ENCODE assay signal across 42 mouse cellular contexts in the genomic region with DNA sequence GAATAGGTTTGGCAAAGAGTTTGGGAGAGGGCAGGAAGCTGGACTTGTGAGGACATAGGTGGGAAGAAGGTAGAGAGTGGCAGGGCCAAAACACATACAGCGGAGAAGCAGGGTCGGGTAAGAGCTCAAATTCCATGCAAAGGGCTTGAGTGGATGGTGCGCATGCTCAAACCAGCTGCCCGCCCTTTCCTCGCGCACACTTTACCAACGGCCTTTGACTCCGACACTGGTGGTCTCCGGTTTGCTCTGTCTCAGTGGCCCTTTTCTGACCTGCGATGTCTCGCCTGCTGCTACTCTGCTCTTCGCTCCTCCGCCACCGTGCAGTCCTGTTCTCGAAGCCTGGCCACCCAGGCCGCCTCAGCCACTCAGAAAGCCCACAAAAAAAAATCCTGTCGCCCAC. TPM values are rescaled to one million over a fixed set of nuclear protein-coding genes. Genes with fewer than 3 reads are reported as not detected.
"Had no signal": no experiment of that assay in that cellular context is flagged by ENCODE, and none has a peak within 500 bp of the region (broad histone marks: within the 10 kb centered on the region; RNA-seq: fewer than 3 reads in every experiment).

A gene (plus strand): TSS at position 226 of the 400 bp plus-strand sequence.

- H3K9ac ChIP-seq: heart, embryonic 12.5 days; hindbrain, embryonic 12.5 days; hindbrain, embryonic 14.5 days; intestine, embryonic 15.5 days; limb, embryonic 12.5 days had no signal

- H3K27me3 ChIP-seq: heart, embryonic 12.5 days; hindbrain, embryonic 12.5 days; intestine, embryonic 15.5 days had no signal

- H3K4me3 ChIP-seq: gastrocnemius, adult 2 months; heart, embryonic 10.5 days; heart, embryonic 12.5 days; hindbrain, embryonic 10.5 days; hindbrain, embryonic 12.5 days; intestine, embryonic 15.5 days; limb, embryonic 10.5 days; limb, embryonic 12.5 days had no signal

- H3K36me3 ChIP-seq: heart, embryonic 10.5 days; heart, embryonic 12.5 days; hindbrain, embryonic 10.5 days; hindbrain, embryonic 12.5 days; intestine, embryonic 15.5 days; limb, embryonic 10.5 days; limb, embryonic 12.5 days had no signal

- H3K9me3 ChIP-seq: heart, embryonic 10.5 days; hindbrain, embryonic 10.5 days; hindbrain, embryonic 12.5 days; intestine, embryonic 15.5 days; limb, embryonic 10.5 days; limb, embryonic 12.5 days had no signal

- H3K27ac ChIP-seq: gastrocnemius, adult 2 months; heart, embryonic 10.5 days; hindbrain, embryonic 10.5 days; hindbrain, embryonic 12.5 days; hindbrain, embryonic 14.5 days; intestine, embryonic 15.5 days; limb, embryonic 10.5 days; limb, embryonic 12.5 days had no signal

- ATAC-seq: hindbrain, embryonic 16.5 days; inflammation-experienced regulatory T-cells, adult 6 months; intestine, embryonic 15.5 days; intestine, postnatal 0 days had no signal

- H3K4me1 ChIP-seq: heart, embryonic 10.5 days; heart, embryonic 12.5 days; hindbrain, embryonic 10.5 days; hindbrain, embryonic 12.5 days; intestine, embryonic 15.5 days; limb, embryonic 10.5 days; limb, embryonic 12.5 days had no signal

- DNase-seq: gastrocnemius, adult 2 months; gastrocnemius, postnatal 10 days; gastrocnemius, postnatal 25 days; heart, adult 18-20 months; heart, postnatal 10 days; heart, postnatal 4 days; kidney, adult 18-20 months; kidney, adult 8-10 months; kidney, postnatal 10 days; kidney, postnatal 25 days; layer of hippocampus, adult 9-11 months; layer of hippocampus, postnatal 36 days; liver had no signal

RNA-seq across cellular contexts. Expression of the gene that starts here (rescaled TPM):
- total RNA-seq: gastrocnemius, adult 2 months; gastrocnemius, postnatal 10 days; gastrocnemius, postnatal 25 days; gastrocnemius, postnatal 4 days; granulocyte monocyte progenitor cell, adult 5-6 weeks; heart, adult 18-20 months; heart, adult 8-10 months; heart, postnatal 10 days; heart, postnatal 25 days; heart, postnatal 4 days; layer of hippocampus, adult 18-20 months; layer of hippocampus, adult 8-10 months; layer of hippocampus, postnatal 14 days; layer of hippocampus, postnatal 36 days; left cerebral cortex, adult 18-20 months; left cerebral cortex, adult 8-10 months; left cerebral cortex, postnatal 10 days; left cerebral cortex, postnatal 36 days had no signal
- polyA plus RNA-seq: heart, embryonic 10.5 days; heart, embryonic 12.5 days; heart, embryonic 14.5 days; heart, embryonic 16.5 days; hindbrain, embryonic 10.5 days; hindbrain, embryonic 12.5 days; hindbrain, embryonic 14.5 days; hindbrain, embryonic 16.5 days; inflammation-experienced regulatory T-cells, adult 6 months; intestine, embryonic 15.5 days; intestine, postnatal 0 days; kidney, embryonic 14.5 days; kidney, embryonic 16.5 days; large intestine, adult 2 months; limb, embryonic 10.5 days; limb, embryonic 12.5 days; limb, embryonic 14.5 days; liver, embryonic 11.5 days had no signal
